Mouse (Mus musculus) stomach, embryonic 16.5 days (tissue): ENCODE measurements at regions not wholly inside any gene's neighbourhood (a gene's known extent, or its start where the extent isn't known, plus 50 kb on each side); places are given as distances from the start of the nearest gene placed in this dataset.

Source experiments
- ATAC-seq: fragments of 200-750 bp; cut with Nextera tagmentation; 2 replicates; pipeline ENCODE4 v1.8.0; 2017; ENCODE audit warnings: moderate number of reproducible peaks, moderate TSS enrichment; ENCODE audit not compliant: insufficient read depth, low FRiP score
- H3K27ac ChIP-seq: fragments of 300-500 bp; sonication (generic); 2 replicates; pipeline ENCODE4 v1.5.1; 2014; ENCODE audit warnings: low read length
- H3K27me3 ChIP-seq: fragments of 300-500 bp; sonication (generic); 2 replicates; pipeline ENCODE4 v1.6.1; 2014; ENCODE audit warnings: low read length, control low read depth, mixed read lengths; ENCODE audit not compliant: control insufficient read depth, insufficient read depth
- H3K36me3 ChIP-seq: fragments of 300-500 bp; sonication (generic); 2 replicates; pipeline ENCODE4 v1.6.1; 2014; ENCODE audit warnings: low read length; ENCODE audit not compliant: control insufficient read depth, insufficient read depth
- H3K4me1 ChIP-seq: fragments of 300-500 bp; sonication (generic); 2 replicates; pipeline ENCODE4 v1.6.1; 2014; ENCODE audit warnings: low read length, control low read depth, mixed read lengths; ENCODE audit not compliant: control insufficient read depth, insufficient read depth
- H3K4me2 ChIP-seq: fragments of 300-500 bp; sonication (generic); 2 replicates; pipeline ENCODE4 v1.6.1; 2014; ENCODE audit warnings: low read depth, low read length, mixed read lengths
- H3K4me3 ChIP-seq: fragments of 300-500 bp; sonication (generic); replicated peaks from 2 replicates; pipeline ENCODE4 v1.5.1; 2014; ENCODE audit warnings: mild to moderate bottlenecking, low read length
- H3K9ac ChIP-seq: fragments of 300-500 bp; sonication (generic); 2 replicates; pipeline ENCODE4 v1.6.1; 2014; ENCODE audit warnings: low read length
- H3K9me3 ChIP-seq: fragments of 300-500 bp; sonication (generic); replicated peaks from 2 replicates; pipeline ENCODE4 v1.6.1; 2016; ENCODE audit warnings: low read length, control low read depth; ENCODE audit not compliant: control insufficient read depth
- WGBS: fragments of 180-500 bp; shearing (Covaris S2); extraction: QIAGEN DNeasy Blood & Tissue Kit; methylation state at CpG from one replicate; pipeline ENCODE4 v1.1.7; 2014; 5-methylcytosine and 5-hydroxymethylcytosine counted together

DNA sequence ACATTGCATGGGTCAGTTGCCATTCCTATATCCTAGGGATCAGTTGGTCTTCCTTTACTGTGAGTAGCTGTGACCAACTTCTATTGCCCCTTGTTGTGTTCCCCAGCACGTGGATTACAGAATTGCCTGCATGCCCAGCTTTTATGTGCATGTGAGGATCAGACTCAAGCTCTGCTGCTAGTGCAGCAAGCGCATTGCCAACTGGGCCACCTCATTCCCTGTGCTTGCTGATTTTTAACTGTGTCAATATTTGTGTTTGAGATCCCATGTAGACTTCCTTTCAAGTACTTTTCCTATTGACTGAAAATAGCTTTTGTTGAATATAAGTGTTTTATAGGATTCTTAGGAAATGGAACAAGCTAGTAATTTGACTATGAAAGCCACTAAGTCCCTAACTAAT is 1526.5 kb upstream of the Tenm2 start:
- no peak overlapping the region for H3K27ac ChIP-seq
- ATAC-seq, result no peak
- no peaks in the 10 kb centered on the region for H3K36me3 ChIP-seq
- H3K4me1 ChIP-seq, result no peaks in the 10 kb centered on the region
- 61% methylated on average over 2 of the region's 2 CpGs for WGBS
- H3K4me2 ChIP-seq, result no peak overlapping the region
- H3K4me3 ChIP-seq, result no peak overlapping the region
- H3K27me3 ChIP-seq, result no peaks in the 10 kb centered on the region
- no peak overlapping the region for H3K9ac ChIP-seq
- H3K9me3 ChIP-seq, result no peaks in the 10 kb centered on the region

DNA sequence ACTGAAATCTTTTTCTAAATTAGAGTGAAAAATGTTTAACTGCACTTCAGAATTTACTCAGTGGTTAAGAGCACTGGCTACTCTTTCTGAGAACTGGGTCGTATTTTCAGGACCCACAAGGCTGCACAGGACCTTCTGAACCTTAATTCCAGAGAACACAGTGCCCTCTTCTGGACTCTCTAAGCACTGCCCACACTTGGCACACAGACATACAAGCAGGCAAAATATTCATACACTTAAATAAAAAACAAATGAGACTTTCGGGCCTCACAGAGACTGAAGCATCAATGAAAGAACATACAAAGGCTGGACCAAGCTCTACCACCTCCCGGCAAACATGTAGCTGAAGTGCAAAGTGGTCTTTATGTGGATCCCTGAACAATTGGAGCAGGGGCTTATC is 1511.8 kb upstream of the Tenm2 start:
- ATAC-seq, result no peak
- no peak overlapping the region for H3K4me2 ChIP-seq

DNA sequence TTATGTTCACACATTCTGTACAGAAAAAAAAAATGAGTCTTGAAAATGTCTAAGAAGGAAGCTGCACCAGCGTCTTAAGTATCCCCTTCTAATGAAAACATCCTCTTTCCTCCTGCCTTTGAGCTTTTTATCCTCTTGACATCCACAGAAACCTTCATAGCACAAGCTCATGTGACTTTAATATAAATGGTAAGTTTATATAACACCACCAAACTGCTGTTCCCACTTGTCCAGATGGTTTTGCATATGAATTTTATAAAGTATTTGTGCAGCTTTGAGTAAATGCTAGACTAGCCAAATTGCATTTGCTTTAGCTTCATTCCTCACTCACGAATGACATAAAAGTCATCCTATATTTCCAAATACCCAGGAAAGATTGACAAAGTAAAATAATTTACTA is 1493.3 kb upstream of the Tenm2 start:
- no peak overlapping the region for H3K27ac ChIP-seq
- 49% methylated on average over 2 of the region's 2 CpGs for WGBS
- H3K4me3 ChIP-seq, result no peak overlapping the region
- no peaks in the 10 kb centered on the region for H3K9me3 ChIP-seq
- no peaks in the 10 kb centered on the region for H3K27me3 ChIP-seq
- no peak overlapping the region for H3K9ac ChIP-seq
- no peaks in the 10 kb centered on the region for H3K4me1 ChIP-seq
- no peaks in the 10 kb centered on the region for H3K36me3 ChIP-seq
- no peak overlapping the region for H3K4me2 ChIP-seq
- no peak for ATAC-seq

More for the DNA sequence above, 1511.8 kb upstream of the Tenm2 start:
- Histone ChIP-seq H3K4me3 (no peak overlapping the region), H3K9ac (no peak overlapping the region), H3K4me1 (no peaks in the 10 kb centered on the region), H3K9me3 (no peaks in the 10 kb centered on the region), H3K27ac (no peak overlapping the region), H3K36me3 (no peaks in the 10 kb centered on the region), H3K27me3 (no peaks in the 10 kb centered on the region)
- WGBS, result 41% methylated on average over 3 of the region's 3 CpGs

DNA sequence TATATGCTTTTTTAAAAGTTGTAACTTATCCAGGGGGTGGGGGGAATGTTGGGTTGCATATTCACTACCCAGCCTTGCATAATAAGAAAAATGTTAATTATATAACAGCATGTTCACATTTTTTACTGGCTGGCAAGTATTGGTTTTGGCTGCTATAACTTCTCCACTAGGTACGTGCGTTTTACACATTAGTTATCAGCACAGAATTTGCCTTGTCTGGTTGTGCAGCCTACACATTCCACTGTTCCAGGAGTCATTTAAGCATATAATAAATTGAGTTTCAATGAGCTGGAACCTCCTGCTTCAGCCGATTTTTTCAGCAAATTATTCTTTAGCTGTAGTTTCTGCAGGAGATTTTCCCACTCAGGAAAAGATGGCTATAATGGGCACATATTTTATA is 1479.9 kb upstream of the Tenm2 start:
- Histone ChIP-seq H3K36me3 (no peaks in the 10 kb centered on the region), H3K27ac (no peak overlapping the region), H3K4me1 (no peaks in the 10 kb centered on the region), H3K4me3 (no peak overlapping the region), H3K27me3 (no peaks in the 10 kb centered on the region), H3K9me3 (no peaks in the 10 kb centered on the region), H3K9ac (no peak overlapping the region), H3K4me2 (no peak overlapping the region)
- no peak for ATAC-seq
- WGBS, result 70% methylated on average over 3 of the region's 3 CpGs

DNA sequence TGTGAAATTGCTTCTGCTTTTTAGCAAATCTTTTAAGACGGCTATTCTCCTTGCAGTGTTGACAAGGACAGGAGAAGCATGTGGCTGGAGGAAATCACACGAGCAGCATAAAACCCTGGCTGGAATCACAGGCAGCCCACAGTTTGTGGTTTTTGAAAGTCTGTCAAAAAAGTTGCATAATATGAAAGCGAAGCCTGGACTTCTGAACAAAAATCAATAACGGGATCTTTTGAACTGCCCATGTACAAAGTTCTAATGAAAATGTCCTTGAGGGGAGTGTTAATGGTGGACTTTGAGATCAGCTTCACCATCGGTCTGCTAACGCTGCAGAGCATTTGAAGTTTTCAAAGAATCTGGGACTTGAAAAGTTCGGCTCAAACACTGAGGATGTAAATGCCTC is 1445.5 kb upstream of the Tenm2 start:
- no peaks in the 10 kb centered on the region for H3K36me3 ChIP-seq
- no peak overlapping the region for H3K9ac ChIP-seq
- no peaks in the 10 kb centered on the region for H3K27me3 ChIP-seq
- 59% methylated on average over 7 of the region's 7 CpGs for WGBS
- H3K4me1 ChIP-seq, result no peaks in the 10 kb centered on the region
- no peak for ATAC-seq
- H3K9me3 ChIP-seq, result no peaks in the 10 kb centered on the region
- no peak overlapping the region for H3K27ac ChIP-seq
- no peak overlapping the region for H3K4me2 ChIP-seq
- H3K4me3 ChIP-seq, result no peak overlapping the region

DNA sequence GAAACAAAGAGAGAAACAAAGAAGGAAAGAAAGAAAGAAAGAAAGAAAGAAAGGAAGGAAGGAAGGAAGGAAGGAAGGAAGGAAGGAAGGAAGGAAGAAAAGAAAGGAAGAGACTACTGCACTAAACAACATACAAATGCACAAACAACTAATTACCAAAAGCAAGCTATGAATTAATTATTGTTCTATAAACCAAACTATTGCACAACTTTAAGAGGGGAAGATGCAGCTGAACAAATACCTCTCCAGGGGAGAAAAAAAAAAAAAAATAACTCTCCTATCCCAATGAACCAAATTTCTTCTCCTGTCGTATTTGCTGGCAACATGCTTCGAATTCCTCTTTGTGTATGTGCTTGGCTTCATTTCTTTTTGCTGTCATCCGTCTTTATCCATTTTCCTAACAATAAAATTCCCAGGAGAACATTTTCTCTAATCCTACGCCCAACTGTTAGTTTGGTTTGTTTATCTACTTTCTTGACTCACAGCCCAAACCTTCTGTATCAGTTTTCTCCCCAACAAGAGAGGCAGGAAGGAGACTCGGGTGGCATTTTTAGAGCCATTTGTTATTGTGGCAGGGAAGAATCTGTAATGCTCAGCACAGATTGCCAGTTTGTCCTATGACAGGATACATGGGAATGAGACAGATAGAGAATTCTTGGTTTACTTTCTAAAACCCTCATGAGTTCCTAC is 1437.7 kb upstream of the Tenm2 start:
- no peaks in the 10 kb centered on the region for H3K36me3 ChIP-seq
- H3K27me3 ChIP-seq, result no peaks in the 10 kb centered on the region
- WGBS, result 27% methylated on average over 5 of the region's 5 CpGs
- no peak overlapping the region for H3K27ac ChIP-seq
- H3K9me3 ChIP-seq, result no peaks in the 10 kb centered on the region
- no peak for ATAC-seq
- no peaks in the 10 kb centered on the region for H3K4me1 ChIP-seq
- H3K9ac ChIP-seq, result no peak overlapping the region
- no peak overlapping the region for H3K4me3 ChIP-seq
- no peak overlapping the region for H3K4me2 ChIP-seq
